Mouse (Mus musculus) midbrain, embryonic 11.5 days (tissue): ENCODE data around the gene Apobec2. TPM values are rescaled to one million over a fixed set of nuclear protein-coding genes. Genes with fewer than 3 reads are reported as not detected.

Experiments
- ATAC-seq: fragments of 200-750 bp; cut with Nextera tagmentation; 2 replicates; pipeline ENCODE4 v1.8.0; 2017; ENCODE audit warnings: moderate TSS enrichment, moderate library complexity; ENCODE audit not compliant: low FRiP score
- DNase-seq: peaks from one replicate; pipeline ENCODE4 v3.0.0; 2015; ENCODE audit warnings: low spot score; ENCODE audit errors: missing footprints
- H3K27ac ChIP-seq: fragments of 300-500 bp; sonication (generic); 2 replicates; pipeline ENCODE4 v1.5.1; 2014; ENCODE audit warnings: low read depth, low read length
- H3K27me3 ChIP-seq: fragments of 300-500 bp; sonication (generic); 2 replicates; pipeline ENCODE4 v1.6.1; 2014; ENCODE audit warnings: mild to moderate bottlenecking, low read length, moderate library complexity, mixed read lengths; ENCODE audit not compliant: control insufficient read depth, insufficient read depth
- H3K36me3 ChIP-seq: fragments of 300-500 bp; sonication (generic); 2 replicates; pipeline ENCODE4 v1.6.1; 2014; ENCODE audit warnings: mild to moderate bottlenecking, low read length, moderate library complexity, mixed read lengths; ENCODE audit not compliant: control insufficient read depth, insufficient read depth
- H3K4me1 ChIP-seq: fragments of 300-500 bp; sonication (generic); 2 replicates; pipeline ENCODE4 v1.6.1; 2014; ENCODE audit warnings: low read length; ENCODE audit not compliant: control insufficient read depth, insufficient read depth
- H3K4me2 ChIP-seq: fragments of 300-500 bp; sonication (generic); 2 replicates; pipeline ENCODE4 v1.6.1; 2014; ENCODE audit warnings: mild to moderate bottlenecking, moderate library complexity
- H3K4me3 ChIP-seq: fragments of 300-500 bp; sonication (generic); 2 replicates; pipeline ENCODE4 v1.5.1; 2014; ENCODE audit warnings: low read depth, low read length
- H3K9ac ChIP-seq: fragments of 300-500 bp; sonication (generic); 2 replicates; pipeline ENCODE4 v1.6.1; 2014; ENCODE audit warnings: low read length
- H3K9me3 ChIP-seq: fragments of 300-500 bp; sonication (generic); 2 replicates; pipeline ENCODE4 v1.6.1; 2016; ENCODE audit warnings: low read length; ENCODE audit not compliant: control insufficient read depth
- WGBS: fragments of 180-500 bp; shearing (Covaris S2); extraction: QIAGEN DNeasy Blood & Tissue Kit; methylation state at CpG from one replicate; pipeline ENCODE4 v1.1.7; 2014; 5-methylcytosine and 5-hydroxymethylcytosine counted together
- polyA plus RNA-seq: library from polyadenylated mRNA; unstranded; fragments of >200 nt; fragmentation: Nextera tagmentation; extraction: Ambion mirVana; gene quantifications from 2 replicates; pipeline ENCODE4 v1.2.1, GENCODE M21; 2014

The Apobec2 gene
- polyA plus RNA-seq, 1 experiment from 2014 or later: 1.0 TPM

- no peak overlapping the region for H3K4me2 ChIP-seq
- H3K9me3 ChIP-seq: no peaks in the 10 kb centered on the region
- H3K27me3 ChIP-seq: no peaks in the 10 kb centered on the region
- H3K27ac ChIP-seq: no peak overlapping the region
- H3K36me3 ChIP-seq: no peaks in the 10 kb centered on the region
- H3K4me1 ChIP-seq: no peaks in the 10 kb centered on the region
- no peak overlapping the region for H3K9ac ChIP-seq
- no peak overlapping the region for H3K4me3 ChIP-seq
- DNase-seq (no peak), ATAC-seq (no peak)
Observed at GRCm38 (mm10) chr17:48379050-48379449, 53.7 kb downstream of the Apobec2 start.

- Histone ChIP-seq H3K27me3 (no peaks in the 10 kb centered on the region), H3K4me1 (no peaks in the 10 kb centered on the region), H3K27ac (no peak overlapping the region), H3K9ac (no peak overlapping the region), H3K36me3 (no peaks in the 10 kb centered on the region), H3K4me3 (no peak overlapping the region), H3K4me2 (no peak overlapping the region), H3K9me3 (no peaks in the 10 kb centered on the region)
- DNase-seq: no peak
- ATAC-seq: no peak
- 89% methylated on average over 1 of the region's 1 CpGs for whole genome bisulfite sequencing
Observed at GRCm38 (mm10) chr17:48376102-48376501, 56.6 kb downstream of the Apobec2 start.

- 85% methylated on average over 8 of the region's 8 CpGs for WGBS
Observed at GRCm38 (mm10) chr17:48372987-48373386, 59.7 kb downstream of the Apobec2 start.

GRCm38 (mm10) chr17:48371621-48372020 lies 61.1 kb downstream of the Apobec2 start:
- no peaks in the 10 kb centered on the region for H3K9me3 ChIP-seq
- no peaks in the 10 kb centered on the region for H3K27me3 ChIP-seq
- ATAC-seq (no peak), DNase-seq (no peak)
- no peak overlapping the region for H3K27ac ChIP-seq
- H3K4me3 ChIP-seq: no peak overlapping the region
- no peaks in the 10 kb centered on the region for H3K4me1 ChIP-seq
- H3K9ac ChIP-seq: no peak overlapping the region
- H3K36me3 ChIP-seq: no peaks in the 10 kb centered on the region
- no peak overlapping the region for H3K4me2 ChIP-seq

More at GRCm38 (mm10) chr17:48372987-48373386, 59.7 kb downstream of the Apobec2 start:
- Histone ChIP-seq H3K4me2 (no peak overlapping the region), H3K4me1 (no peaks in the 10 kb centered on the region), H3K4me3 (no peak overlapping the region), H3K36me3 (no peaks in the 10 kb centered on the region), H3K9ac (no peak overlapping the region), H3K27ac (no peak overlapping the region), H3K27me3 (no peaks in the 10 kb centered on the region), H3K9me3 (no peaks in the 10 kb centered on the region)
- DNase-seq (no peak), ATAC-seq (no peak)

Other genes with a start within 250 kb of the Apobec2 start
- gene Trem1, start 200.2 kb downstream of the Apobec2 start, polyA plus RNA-seq: 0.12 TPM in 1 of 2 replicates, not detected in the other
- gene Trem3, start 185.2 kb downstream of the Apobec2 start, polyA plus RNA-seq: not detected in 2 replicates
- 0.18 and 0.33 TPM in 2 replicates for gene Treml4, start 168.6 kb downstream of the Apobec2 start, polyA plus RNA-seq
- gene Treml2, start 133.4 kb downstream of the Apobec2 start, polyA plus RNA-seq: 0.23 and 0.37 TPM in 2 replicates
- gene B430306N03Rik, start 116.8 kb downstream of the Apobec2 start, polyA plus RNA-seq: 0.03 TPM in 1 of 2 replicates, not detected in the other
- gene Trem2, start 86.5 kb downstream of the Apobec2 start, polyA plus RNA-seq: 2.7 and 2.9 TPM in 2 replicates
- 2.0 and 2.9 TPM in 2 replicates for gene Treml1, start 73.0 kb downstream of the Apobec2 start, polyA plus RNA-seq
- 18.4 and 19.4 TPM in 2 replicates for gene Nfya, start 23.0 kb downstream of the Apobec2 start, polyA plus RNA-seq
- gene Oard1, start 22.9 kb downstream of the Apobec2 start, polyA plus RNA-seq: 95.9 and 101 TPM in 2 replicates
- gene Tspo2, start 18.6 kb upstream of the Apobec2 start, polyA plus RNA-seq: 0.36 and 0.61 TPM in 2 replicates
- 0.22 TPM in 1 of 2 replicates, not detected in the other for gene Unc5cl, start 22.0 kb upstream of the Apobec2 start, polyA plus RNA-seq